ENCODE assay signal across 9 mouse cellular contexts in the genomic region with DNA sequence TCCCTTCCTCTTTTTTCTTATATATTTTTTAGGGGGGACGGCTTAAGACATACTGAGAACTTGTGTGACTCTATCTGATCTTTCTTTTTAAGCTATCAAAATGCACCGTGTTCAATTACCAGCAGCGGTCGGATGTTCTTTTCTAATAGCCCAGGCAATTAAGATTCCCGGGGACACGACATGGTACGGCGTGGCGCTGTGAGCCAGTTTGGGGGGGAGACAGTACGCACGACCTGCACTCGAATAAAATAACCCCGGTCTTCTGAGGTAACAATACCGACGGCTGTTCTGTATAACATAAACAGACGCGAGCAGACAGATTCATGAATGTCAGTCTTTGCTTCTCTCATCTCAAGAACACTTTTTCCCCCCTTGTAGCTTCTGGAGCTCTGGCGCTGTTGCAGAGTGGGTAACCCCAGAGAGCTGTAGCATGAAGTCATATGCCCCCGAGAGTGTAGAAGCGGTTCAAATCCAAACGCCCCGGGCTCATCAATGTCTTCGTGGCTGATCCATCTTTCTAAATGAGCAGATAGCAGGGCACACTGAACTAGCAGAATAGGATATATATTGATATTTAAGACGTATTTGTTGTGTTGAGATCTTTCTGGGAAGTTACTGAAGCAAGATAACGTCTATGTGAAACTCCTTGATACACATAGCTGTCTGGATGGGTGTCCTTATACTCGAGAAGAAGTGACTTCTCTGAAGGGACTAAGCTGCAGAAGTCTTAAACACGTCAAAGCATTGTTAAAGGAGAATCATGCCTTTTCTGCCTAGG. TPM values are rescaled to one million over a fixed set of nuclear protein-coding genes. Genes with fewer than 3 reads are reported as not detected.
A peak's percentile ranks its signal among the peaks of the same experiment; 100 is the strongest.
DNase-seq lines count a peak whose midpoint lies in the region; ATAC-seq lines count a peak whose summit lies in the region.
"Had no signal": no experiment of that assay in that cellular context is flagged by ENCODE, and none has a peak within 500 bp of the region (broad histone marks: within the 10 kb centered on the region; RNA-seq: fewer than 3 reads in every experiment).

No protein-coding gene starts in this region.

- WGBS in heart, embryonic 15.5 days, result 2% methylated on average over 27 of the region's 27 CpGs
- WGBS in hindbrain, embryonic 11.5 days, result 1% methylated on average over 27 of the region's 27 CpGs
- WGBS in midbrain, embryonic 12.5 days, result under 1% methylated on average over 27 of the region's 27 CpGs

- H3K4me3 ChIP-seq in heart, embryonic 15.5 days, result peak overlapping the region; percentile 63
- 0 out of 2 replicates have a peak overlapping the region, but pooled peaks have one; percentile 10 for H3K4me3 ChIP-seq in brown adipose tissue, adult 24 weeks (ENCODE audit: insufficient read depth, low read depth, low read length)
- H3K4me3 ChIP-seq in hindbrain, embryonic 11.5 days (ENCODE audit: low read depth, low read length), result peak overlapping the region; percentile 40
- peak overlapping the region; percentile 68 for H3K4me3 ChIP-seq in midbrain, embryonic 12.5 days

- H3K4me2 ChIP-seq in heart, embryonic 15.5 days, result peak overlapping the region; percentile 96
- peak overlapping the region; percentile 41 for H3K4me2 ChIP-seq in hindbrain, embryonic 11.5 days (replicated peaks; ENCODE audit: low read depth, low read length)
- peak overlapping the region; percentile 82 for H3K4me2 ChIP-seq in midbrain, embryonic 12.5 days (replicated peaks)

- peaks cover 9% of the 10 kb centered on the region for H3K4me1 ChIP-seq in heart, embryonic 15.5 days (replicated peaks)
- H3K4me1 ChIP-seq in brown adipose tissue, adult 24 weeks (ENCODE audit: control insufficient read depth, insufficient read depth, insufficient read length, low read length), result peaks cover 3% of the 10 kb centered on the region; the same call in 1 of the 2 replicates
- 0 out of 2 replicates have a peak, but pooled peaks cover 5% of the 10 kb centered on the region for H3K4me1 ChIP-seq in hindbrain, embryonic 11.5 days (replicated peaks; ENCODE audit: control insufficient read depth, insufficient read depth, low read length)
- peaks cover 23% of the 10 kb centered on the region for H3K4me1 ChIP-seq in midbrain, embryonic 12.5 days

- no peaks in the 10 kb centered on the region for H3K36me3 ChIP-seq in heart, embryonic 15.5 days
- H3K36me3 ChIP-seq in hindbrain, embryonic 11.5 days (ENCODE audit: control insufficient read depth, insufficient read depth, low read length), result no peaks in the 10 kb centered on the region
- no peaks in the 10 kb centered on the region for H3K36me3 ChIP-seq in midbrain, embryonic 12.5 days

- no peak for DNase-seq in heart, postnatal 36 days
- DNase-seq in hindbrain, embryonic 11.5 days (ENCODE audit: low spot score), result peak; percentile 56
- DNase-seq in natural killer cell, adult 2 months (ENCODE audit: low spot score in 2 of 2), result no peak
- no peak for DNase-seq in gastrocnemius, postnatal 14 days
- DNase-seq in urinary bladder, postnatal 36 days (ENCODE audit: low spot score in 2 of 2), result no peak

- 0 out of 2 replicates have a peak, but pooled peaks cover 6% of the 10 kb centered on the region for H3K27me3 ChIP-seq in heart, embryonic 15.5 days
- H3K27me3 ChIP-seq in hindbrain, embryonic 11.5 days (ENCODE audit: control insufficient read depth, insufficient read depth, low read length), result no peaks in the 10 kb centered on the region; the same call in 1 of the 2 replicates
- H3K27me3 ChIP-seq in midbrain, embryonic 12.5 days, result peaks cover 22% of the 10 kb centered on the region

- no peak overlapping the region for H3K27ac ChIP-seq in heart, embryonic 15.5 days
- no peak overlapping the region for H3K27ac ChIP-seq in brown adipose tissue, adult 24 weeks (replicated peaks; ENCODE audit: low read depth, low read length)
- peak overlapping the region; percentile 61; the same call in 1 of the 2 replicates for H3K27ac ChIP-seq in hindbrain, embryonic 11.5 days (ENCODE audit: low read depth, low read length)
- peak overlapping the region; percentile 84 for H3K27ac ChIP-seq in midbrain, embryonic 12.5 days (replicated peaks)

- no peak overlapping the region for H3K9ac ChIP-seq in heart, embryonic 15.5 days
- peak overlapping the region; percentile 13; the same call in 1 of the 2 replicates for H3K9ac ChIP-seq in hindbrain, embryonic 11.5 days (ENCODE audit: low read depth, low read length)
- H3K9ac ChIP-seq in midbrain, embryonic 12.5 days (replicated peaks), result peak overlapping the region; percentile 34

- H3K9me3 ChIP-seq in heart, embryonic 15.5 days (replicated peaks), result no peaks in the 10 kb centered on the region
- H3K9me3 ChIP-seq in hindbrain, embryonic 11.5 days (ENCODE audit: control insufficient read depth, low read length), result no peaks in the 10 kb centered on the region
- H3K9me3 ChIP-seq in midbrain, embryonic 12.5 days, result no peaks in the 10 kb centered on the region

- ATAC-seq in heart, embryonic 15.5 days (replicated peaks; ENCODE audit: insufficient number of reproducible peaks, insufficient read depth, low FRiP score, low read depth), result no peak
- peak; percentile 28 for ATAC-seq in hindbrain, embryonic 11.5 days (ENCODE audit: low FRiP score)
- peak; percentile 21 for ATAC-seq in midbrain, embryonic 12.5 days (ENCODE audit: low FRiP score, low read depth)

- intact Hi-C loops in heart, postnatal 36 days (cut with DNase I), result no loop called here
- intact Hi-C loops in gastrocnemius, postnatal 14 days (cut with DNase I; ENCODE audit: low total_unique reads), result no loop called here

RNA-seq across cellular contexts. Expression of a gene that starts 0.6 kb away (rescaled TPM):
- 1.6 TPM in 2 replicates for polyA plus RNA-seq in heart, embryonic 15.5 days (2015; fragmentation: Nextera tagmentation; extraction: Ambion mirVana)
- total RNA-seq in heart, postnatal 36 days (2021), result under 1 TPM; 0.36 to 0.62 TPM
- polyA plus RNA-seq in brown adipose tissue, adult 24 weeks (2012; ENCODE audit: insufficient read depth, insufficient read length, missing spikeins), result not detected in 2 replicates
- polyA plus RNA-seq in hindbrain, embryonic 11.5 days (2014; fragmentation: Nextera tagmentation; extraction: Ambion mirVana), result 10.4 and 12.7 TPM in 2 replicates
- 7.0 and 9.4 TPM in 2 replicates for polyA plus RNA-seq in midbrain, embryonic 12.5 days (2016; fragmentation: Nextera tagmentation; extraction: Ambion mirVana)
- total RNA-seq in gastrocnemius, postnatal 14 days (2021), result 1 to 10 TPM in 1 of 2 experiments, under 1 TPM in 1; 0.78 to 1.3 TPM
- total RNA-seq: MEL had no signal

Comparison
In these comparisons a context has a peak if more than half of its experiments do, and no peak if none do; other contexts are left out.
1. H3K27ac ChIP-seq: peak in hindbrain, embryonic 11.5 days (single experiment) and midbrain, embryonic 12.5 days (single experiment); none in heart, embryonic 15.5 days (single experiment) and brown adipose tissue, adult 24 weeks (single experiment).
2. H3K4me2 ChIP-seq: peak in every context shown above with its lines; median percentile 96 in heart, embryonic 15.5 days; 82 in midbrain, embryonic 12.5 days; 41 in hindbrain, embryonic 11.5 days.
3. H3K4me3 ChIP-seq: peak in every context shown above with its lines; median percentile 68 in midbrain, embryonic 12.5 days; 63 in heart, embryonic 15.5 days; 40 in hindbrain, embryonic 11.5 days; 10 in brown adipose tissue, adult 24 weeks.